Mouse (Mus musculus) central nervous system, embryonic 11.5 days (tissue): Measurements from ENCODE around the gene Olfr1380. TPM values are rescaled to one million over a fixed set of nuclear protein-coding genes. Genes with fewer than 3 reads are reported as not detected.

Source experiments
- polyA plus RNA-seq: library from polyadenylated mRNA; depleted of rRNA; stranded (reverse); fragments of >200 nt; gene quantifications from 2 replicates; pipeline ENCODE4 v1.2.3, GENCODE M21; 2012; rRNA removed

Olfr1380 gene
- not detected in 2 replicates for polyA plus RNA-seq

DNA sequence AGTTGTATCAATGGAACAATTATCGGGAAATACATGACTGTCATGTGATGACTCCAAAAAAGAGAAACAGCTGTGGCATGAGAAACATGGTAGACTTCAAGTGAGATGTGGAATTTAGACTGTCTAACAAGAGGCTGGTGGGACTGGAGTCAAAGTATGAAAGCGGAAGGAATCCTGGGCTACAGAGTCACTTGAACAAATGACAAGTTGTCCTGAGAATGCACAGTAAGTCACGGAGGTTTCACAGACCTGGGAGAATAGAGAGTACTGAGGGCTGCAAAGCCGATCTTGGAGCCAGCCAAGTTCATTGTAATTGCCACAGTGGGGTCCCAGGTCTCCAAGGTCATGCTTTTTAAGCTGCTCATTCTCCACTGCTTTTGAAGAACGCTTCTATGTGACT is at the start of gene Olfr1380:
Gene Olfr1380 (plus strand): TSS at position 301 of the 400 bp plus-strand sequence.

DNA sequence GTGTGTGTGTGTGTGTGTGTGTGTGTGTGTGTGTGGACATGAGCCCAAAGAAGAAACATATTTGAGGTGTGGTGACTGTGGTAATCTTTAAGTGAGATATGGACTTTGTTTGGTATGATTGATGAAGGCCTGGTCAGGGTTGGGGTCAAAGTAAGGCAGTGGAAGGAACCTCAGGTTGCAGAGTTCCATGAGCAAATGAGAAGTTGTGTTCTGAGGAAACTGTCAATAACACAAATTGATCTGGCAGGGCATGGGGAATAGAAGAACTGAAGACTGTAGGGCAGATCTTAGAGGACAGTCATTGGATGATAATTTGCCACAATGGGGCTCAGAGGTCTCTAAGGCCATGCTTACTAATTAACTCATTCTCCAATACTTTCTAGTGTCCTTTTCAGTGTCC is 37.3 kb upstream of the Olfr1380 start, which contains the start of gene Olfr1383:
Gene Olfr1383 (plus strand): TSS at position 301 of the 400 bp plus-strand sequence.

DNA sequence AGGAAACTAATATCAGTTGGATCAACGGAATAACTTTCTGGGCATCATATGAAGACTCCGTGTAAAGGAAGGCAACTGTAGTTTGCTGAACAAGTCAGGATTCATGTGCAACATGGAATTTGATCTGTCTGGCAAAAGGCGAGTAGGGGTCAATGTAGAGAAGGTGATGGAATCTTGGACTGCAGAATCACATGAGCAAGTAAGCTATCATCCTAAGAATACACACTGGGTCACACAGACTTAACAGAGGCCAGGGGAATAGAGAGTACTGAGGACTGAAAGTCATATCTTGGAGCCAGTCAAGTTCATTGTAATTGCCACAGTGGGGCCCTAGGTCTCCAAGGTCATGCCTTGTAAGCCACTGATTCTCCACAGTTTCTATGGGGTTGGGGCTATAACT is 28.7 kb upstream of the Olfr1380 start, which contains the start of gene Olfr1382:
Gene Olfr1382 (plus strand): TSS at position 301 of the 400 bp plus-strand sequence.

DNA sequence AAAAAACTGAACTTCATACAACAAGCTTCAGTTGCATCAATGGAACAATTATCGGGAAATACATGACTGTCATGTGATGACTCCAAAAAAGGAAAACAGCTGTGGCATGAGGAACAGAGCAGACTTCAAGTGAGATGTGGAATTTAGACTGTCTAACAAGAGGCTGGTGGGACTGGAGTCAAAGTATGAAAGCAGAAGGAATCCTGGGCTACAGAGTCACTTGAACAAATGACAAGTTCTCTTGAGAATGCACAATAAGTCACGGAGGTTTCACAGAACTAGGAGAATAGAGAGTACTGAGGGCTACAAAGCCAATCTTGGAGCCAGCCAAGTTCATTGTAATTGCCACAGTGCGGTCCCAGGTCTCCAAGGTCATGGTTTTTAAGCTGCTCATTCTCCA is 13.5 kb upstream of the Olfr1380 start, which contains the start of gene Olfr1381:
Gene Olfr1381 (plus strand): TSS at position 301 of the 400 bp plus-strand sequence.

DNA sequence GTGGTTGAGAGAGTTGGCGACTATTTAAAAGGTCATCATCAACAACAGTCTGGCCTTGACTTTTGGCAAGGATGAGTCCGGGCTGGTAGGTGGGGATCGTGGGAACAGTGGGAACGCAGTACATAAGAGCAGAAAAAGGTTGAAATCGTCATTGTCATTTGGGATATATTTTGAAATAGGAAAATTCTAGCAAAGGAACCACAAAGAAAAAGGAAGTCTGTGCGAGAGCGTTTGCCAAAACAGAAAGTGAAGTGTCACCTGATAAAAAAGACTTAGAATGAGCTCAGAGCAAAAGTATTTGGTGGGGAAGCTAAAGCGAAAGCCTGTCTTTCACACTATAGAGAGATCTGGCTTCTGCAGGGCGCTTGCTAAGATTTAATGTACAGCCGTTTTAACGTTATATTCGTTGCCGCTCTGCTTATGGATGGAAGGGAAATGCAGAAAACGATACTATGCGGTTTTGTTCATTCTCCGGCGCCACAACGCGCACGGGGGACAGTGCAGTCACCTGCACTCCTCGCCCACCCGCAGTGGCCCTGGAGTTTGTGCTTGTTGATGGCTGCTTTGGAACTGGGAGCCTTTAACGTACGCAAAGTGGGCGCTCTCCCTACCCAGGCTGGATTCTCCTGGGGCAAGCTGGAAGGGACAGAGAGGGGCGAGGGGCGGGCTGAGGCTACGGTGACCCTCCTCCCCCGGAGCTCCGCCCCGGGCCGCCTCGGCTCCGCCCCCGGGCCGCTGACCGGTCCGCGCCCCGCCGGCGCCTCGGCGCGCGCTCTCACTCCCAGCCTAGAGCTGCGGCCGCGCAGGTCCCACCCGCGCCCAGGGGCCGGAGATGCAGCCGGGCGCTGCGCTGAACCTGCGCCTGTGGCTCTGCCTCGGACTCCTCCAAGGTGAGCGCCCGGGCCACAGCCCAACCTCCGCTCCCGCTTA is 52.5 kb downstream of the Olfr1380 start, which contains the start of gene Flt4:
Gene Flt4 (plus strand): TSS at position 326 of the 930 bp plus-strand sequence.

Other genes with a start within 250 kb of the Olfr1380 start
- not detected in 2 replicates for gene Olfr1391, start 234.1 kb upstream of the Olfr1380 start, polyA plus RNA-seq
- gene Olfr1390, start 221.7 kb upstream of the Olfr1380 start, polyA plus RNA-seq = not detected in 2 replicates
- gene Olfr1389, start 133.8 kb upstream of the Olfr1380 start, polyA plus RNA-seq = not detected in 2 replicates
- 0.09 and 0.13 TPM in 2 replicates for gene Olfr1388, start 120.3 kb upstream of the Olfr1380 start, polyA plus RNA-seq
- gene Olfr1387, start 101.5 kb upstream of the Olfr1380 start, polyA plus RNA-seq = not detected in 2 replicates
- not detected in 2 replicates for gene Olfr1386, start 91.8 kb upstream of the Olfr1380 start, polyA plus RNA-seq
- not detected in 2 replicates for gene Olfr1385, start 67.8 kb upstream of the Olfr1380 start, polyA plus RNA-seq
- not detected in 2 replicates for gene Olfr1384, start 50.2 kb upstream of the Olfr1380 start, polyA plus RNA-seq
- gene Olfr1383, start 37.2 kb upstream of the Olfr1380 start, polyA plus RNA-seq = not detected in 2 replicates
- not detected in 2 replicates for gene Olfr1382, start 28.6 kb upstream of the Olfr1380 start, polyA plus RNA-seq
- not detected in 2 replicates for gene Olfr1381, start 13.4 kb upstream of the Olfr1380 start, polyA plus RNA-seq
- gene Flt4, start 52.4 kb downstream of the Olfr1380 start, polyA plus RNA-seq = 2.7 and 4.2 TPM in 2 replicates
- gene Scgb3a1, start 106.7 kb downstream of the Olfr1380 start, polyA plus RNA-seq = 0.25 TPM in 1 of 2 replicates, not detected in the other
- gene Cnot6, start 155.8 kb downstream of the Olfr1380 start, polyA plus RNA-seq = 80.1 and 101 TPM in 2 replicates
- 5.0 and 10.7 TPM in 2 replicates for gene Gfpt2, start 237.3 kb downstream of the Olfr1380 start, polyA plus RNA-seq